Mouse (Mus musculus) liver, postnatal 0 days (tissue): ENCODE measurements at regions not wholly inside any gene's neighbourhood (a gene's known extent, or its start where the extent isn't known, plus 50 kb on each side); places are given as distances from the start of the nearest gene placed in this dataset.

Experiments used
- CTCF ChIP-seq: sonication (generic); IDR thresholded peaks from 2 replicates; pipeline ENCODE4 v1.5.1; 2016; ENCODE audit warnings: antibody characterized with exemption, low read depth
- EP300 ChIP-seq: IDR thresholded peaks from 2 replicates; pipeline ENCODE4 v1.6.1; 2016; ENCODE audit warnings: antibody characterized with exemption, low read depth, mild to moderate bottlenecking

GRCm38 (mm10) chr7:36591496-36591895 lies 106.4 kb upstream of the Tshz3 start:
- TF ChIP-seq EP300 (no peak), CTCF (no peak)
